In the genomic region with DNA sequence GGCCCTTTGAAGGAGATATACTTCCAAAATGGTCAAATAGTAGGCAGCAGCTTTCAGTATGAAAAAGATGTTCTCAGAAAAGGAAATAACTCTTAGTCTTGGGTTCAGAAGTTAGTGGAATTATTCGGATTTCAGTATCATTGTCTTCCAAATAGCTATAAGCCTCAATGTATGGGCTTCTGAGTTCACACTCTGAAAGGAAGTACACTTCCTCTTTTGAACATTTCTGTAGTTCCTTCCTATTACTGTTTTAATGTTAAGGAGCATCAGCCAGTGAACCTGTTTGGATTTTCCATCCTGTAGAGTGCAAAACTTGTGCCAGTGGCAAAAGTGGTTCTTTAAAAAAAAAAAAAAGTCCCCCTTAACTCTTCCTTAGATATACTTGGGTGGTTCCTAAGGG, we compare ENCODE assay signal across 29 mouse cellular contexts. TPM values are rescaled to one million over a fixed set of nuclear protein-coding genes. Genes with fewer than 3 reads are reported as not detected.
DNase-seq lines count a peak whose midpoint lies in the region; ATAC-seq lines count a peak whose summit lies in the region.
"Had no signal": no experiment of that assay in that cellular context is flagged by ENCODE, and none has a peak within 500 bp of the region (broad histone marks: within the 10 kb centered on the region; RNA-seq: fewer than 3 reads in every experiment).

No protein-coding gene starts in this region.

- WGBS in heart, embryonic 13.5 days: 72% methylated on average over 1 of the region's 1 CpGs

- H3K27me3 ChIP-seq in heart, embryonic 13.5 days (replicated peaks): no peaks in the 10 kb centered on the region
- H3K27me3 ChIP-seq: embryonic facial prominence, embryonic 13.5 days; forebrain, embryonic 12.5 days; forebrain, embryonic 15.5 days; Patski had no signal

- no peak overlapping the region for H3K9ac ChIP-seq in heart, embryonic 13.5 days
- H3K9ac ChIP-seq: embryonic facial prominence, embryonic 13.5 days; forebrain, embryonic 12.5 days; forebrain, embryonic 15.5 days; hindbrain, embryonic 14.5 days had no signal

- H3K4me2 ChIP-seq in heart, embryonic 13.5 days: no peak overlapping the region
- H3K4me2 ChIP-seq: embryonic facial prominence, embryonic 13.5 days; forebrain, embryonic 12.5 days; forebrain, embryonic 15.5 days; heart, embryonic 11.5 days; hindbrain, embryonic 14.5 days had no signal

- H3K9me3 ChIP-seq in heart, embryonic 13.5 days: no peaks in the 10 kb centered on the region
- H3K9me3 ChIP-seq: embryonic facial prominence, embryonic 10.5 days; embryonic facial prominence, embryonic 13.5 days; forebrain, embryonic 12.5 days; forebrain, embryonic 15.5 days had no signal

- H3K4me3 ChIP-seq in heart, embryonic 13.5 days: no peak overlapping the region
- H3K4me3 ChIP-seq: embryonic facial prominence, embryonic 10.5 days; embryonic facial prominence, embryonic 13.5 days; erythroblast, embryonic 14.5 days; forebrain, embryonic 12.5 days; forebrain, embryonic 15.5 days had no signal

- H3K36me3 ChIP-seq in heart, embryonic 13.5 days: peaks cover 96% of the 10 kb centered on the region

- peak overlapping the region; percentile 42; the same call in 1 of the 2 replicates for H3K27ac ChIP-seq in heart, embryonic 13.5 days (replicated peaks)
- H3K27ac ChIP-seq: embryonic facial prominence, embryonic 10.5 days; embryonic facial prominence, embryonic 13.5 days; forebrain, embryonic 12.5 days; forebrain, embryonic 15.5 days; hindbrain, embryonic 14.5 days; hindbrain, postnatal 0 days had no signal

- no peak for DNase-seq in heart, adult 8-10 months (ENCODE audit: low spot score)
- DNase-seq in MEL-GATA-1-ER (ENCODE audit: extremely low read depth, low read depth): peak; percentile 41
- DNase-seq in kidney, adult 18-20 months: no peak
- no peak for DNase-seq in cerebellum, adult 11-12 months
- DNase-seq: adrenal gland, postnatal 10 days; adrenal gland, postnatal 36 days; cerebellum, adult 2 months; cerebellum, postnatal 10 days; cerebellum, postnatal 36 days; embryo, embryonic 11 days; gastrocnemius, postnatal 10 days; gastrocnemius, postnatal 36 days; heart, adult 18-20 months; heart, postnatal 36 days; kidney, adult 8-10 months had no signal

- ATAC-seq in heart, embryonic 13.5 days (ENCODE audit: extremely low read depth, insufficient number of reproducible peaks, low FRiP score, low TSS enrichment): no peak
- 0 out of 2 replicates have a peak, but pooled peaks have one; percentile 56 for ATAC-seq in megakaryocyte, adult 5-6 weeks (ENCODE audit: poor library complexity, severe bottlenecking)
- ATAC-seq: CD4-positive, CD25-positive, alpha-beta regulatory T cell, adult 4 months; forebrain, embryonic 15.5 days; hindbrain, postnatal 0 days; inflammation-experienced regulatory T-cells, adult 6 months; intestine, postnatal 0 days; Patski had no signal

- no peaks in the 10 kb centered on the region for H3K4me1 ChIP-seq in heart, embryonic 13.5 days
- H3K4me1 ChIP-seq: embryonic facial prominence, embryonic 10.5 days; embryonic facial prominence, embryonic 13.5 days; forebrain, embryonic 12.5 days; forebrain, embryonic 15.5 days had no signal

RNA-seq across cellular contexts. Expression of gene Amhr2, which starts 13.1 kb away (rescaled TPM):
- 0.82 and 1.4 TPM in 2 replicates for polyA plus RNA-seq in heart, embryonic 13.5 days (2015; fragmentation: Nextera tagmentation; extraction: Ambion mirVana)
- total RNA-seq in heart, adult 8-10 months (2022): under 1 TPM; 0.19 to 1.00 (median 0.63) TPM
- not detected in 2 replicates for total RNA-seq in megakaryocyte, adult 5-6 weeks (2015)
- total RNA-seq in megakaryocyte, adult 5-6 weeks (2017): not detected in 2 replicates
- polyA plus RNA-seq: embryonic facial prominence, embryonic 13.5 days; inflammation-experienced regulatory T-cells, adult 6 months; Patski had no signal

RNA-seq across cellular contexts. Expression of gene Sp1, which starts 26.1 kb away (rescaled TPM):
- 4.3 and 4.6 TPM in 2 replicates for polyA plus RNA-seq in heart, embryonic 13.5 days (2015; fragmentation: Nextera tagmentation; extraction: Ambion mirVana)
- 10 to 100 TPM; 31.8 to 43.8 (median 38.7) TPM for total RNA-seq in heart, adult 8-10 months (2022)
- 68.3 and 71.8 TPM in 2 replicates for total RNA-seq in megakaryocyte, adult 5-6 weeks (2015)
- 64.1 and 72.2 TPM in 2 replicates for total RNA-seq in megakaryocyte, adult 5-6 weeks (2017)

RNA-seq across cellular contexts. Expression of gene Prr13, which starts 26.8 kb away (rescaled TPM):
- polyA plus RNA-seq in heart, embryonic 13.5 days (2015; fragmentation: Nextera tagmentation; extraction: Ambion mirVana): 93.9 and 102 TPM in 2 replicates
- total RNA-seq in heart, adult 8-10 months (2022): 10 to 100 TPM; 18.7 to 25.3 (median 22.0) TPM
- total RNA-seq in megakaryocyte, adult 5-6 weeks (2015): 306 and 344 TPM in 2 replicates
- total RNA-seq in megakaryocyte, adult 5-6 weeks (2017): 197 and 215 TPM in 2 replicates

RNA-seq across cellular contexts. Expression of gene Pcbp2, which starts 38.3 kb away (rescaled TPM):
- polyA plus RNA-seq in heart, embryonic 13.5 days (2015; fragmentation: Nextera tagmentation; extraction: Ambion mirVana): 141 and 142 TPM in 2 replicates
- 100 to 1,000 TPM; 452 to 509 (median 465) TPM for total RNA-seq in heart, adult 8-10 months (2022)
- 705 and 801 TPM in 2 replicates for total RNA-seq in megakaryocyte, adult 5-6 weeks (2015)
- total RNA-seq in megakaryocyte, adult 5-6 weeks (2017): 156 and 205 TPM in 2 replicates

Comparison
In these comparisons a context has a peak if more than half of its experiments do, and no peak if none do; other contexts are left out.
1. RNA of gene Prr13, which starts 26.8 kb away (total RNA-seq): 197 to 344 TPM in megakaryocyte, adult 5-6 weeks; 18.7 to 25.3 TPM in heart, adult 8-10 months; every median in the first group is over 4 times any median in the second.